Mouse (Mus musculus) 3134 (cell line): Measurements from ENCODE around the gene Scaf8.

ENCODE experiments used
- DNase-seq: peaks from one replicate; pipeline ENCODE4 v3.0.0-alpha.2; 2011; ENCODE audit warnings: low spot score; ENCODE audit not compliant: insufficient read length; ENCODE audit errors: extremely low read depth

The Scaf8 gene

DNA sequence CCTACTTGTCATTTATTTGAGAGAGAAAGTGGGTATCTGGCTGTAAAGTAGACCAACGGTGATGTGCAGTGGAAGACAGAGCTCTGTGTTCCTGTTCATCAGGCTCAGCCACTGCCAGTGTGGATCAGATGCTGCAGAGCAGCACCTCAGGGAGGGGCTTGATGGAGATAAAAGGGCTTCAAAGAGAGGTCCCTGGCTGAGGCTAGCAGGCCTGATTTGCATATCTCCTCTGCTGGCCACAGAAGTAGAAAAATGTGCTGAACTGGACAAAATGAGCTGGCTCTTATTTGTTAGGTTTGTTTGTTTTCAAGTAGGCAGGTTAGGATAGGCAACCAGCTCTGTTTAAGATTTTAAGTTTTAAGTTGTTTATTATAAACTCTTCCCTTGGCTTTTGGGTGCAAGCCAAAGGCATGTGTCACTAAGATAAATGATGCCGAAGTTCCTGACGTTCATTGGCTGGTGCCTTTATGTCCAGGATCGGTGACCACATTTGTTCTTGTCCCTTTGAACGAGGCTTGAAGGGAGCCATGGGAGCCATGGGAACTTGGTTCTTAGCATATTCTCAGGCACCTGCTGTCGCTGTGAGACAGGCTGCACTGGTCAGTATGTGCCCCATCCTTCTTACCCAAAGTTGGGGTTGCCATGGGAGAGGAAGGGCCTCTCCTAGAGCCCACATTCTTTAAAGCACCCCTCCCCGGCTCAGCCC, 132.0 kb downstream of the Scaf8 start:
- no peak for DNase-seq
